Mouse (Mus musculus) limb, embryonic 10.5 days (tissue): ENCODE data around the gene Spsb3. TPM values are rescaled to one million over a fixed set of nuclear protein-coding genes. Genes with fewer than 3 reads are reported as not detected.

Experiments used
- DNase-seq: peaks from one replicate; pipeline ENCODE4 v3.0.0-alpha.2; 2017; ENCODE audit warnings: low spot score
- H3K27ac ChIP-seq: fragments of 300-500 bp; sonication (generic); 2 replicates; pipeline ENCODE4 v1.5.1; 2016; ENCODE audit warnings: mild to moderate bottlenecking
- H3K27me3 ChIP-seq: fragments of 300-500 bp; sonication (generic); 2 replicates; pipeline ENCODE4 v1.6.1; 2016; ENCODE audit warnings: low read depth, mild to moderate bottlenecking; ENCODE audit not compliant: poor library complexity, severe bottlenecking
- H3K36me3 ChIP-seq: fragments of 300-500 bp; sonication (generic); 2 replicates; pipeline ENCODE4 v1.6.1; 2016; ENCODE audit warnings: mild to moderate bottlenecking, moderate library complexity
- H3K4me1 ChIP-seq: fragments of 300-500 bp; sonication (generic); 2 replicates; pipeline ENCODE4 v1.6.1; 2016
- H3K4me3 ChIP-seq: fragments of 300-500 bp; sonication (generic); 2 replicates; pipeline ENCODE4 v1.5.1; 2016; ENCODE audit warnings: mild to moderate bottlenecking, moderate library complexity
- H3K9me3 ChIP-seq: fragments of 300-500 bp; sonication (generic); replicated peaks from 2 replicates; pipeline ENCODE4 v1.6.1; 2016; ENCODE audit warnings: mild to moderate bottlenecking
- WGBS: fragments of 180-500 bp; shearing (Covaris S2); methylation state at CpG from one replicate; pipeline ENCODE4 v1.1.7; 2016; 5-methylcytosine and 5-hydroxymethylcytosine counted together
- polyA plus RNA-seq: library from polyadenylated mRNA; unstranded; fragments of >200 nt; fragmentation: Nextera tagmentation; extraction: Ambion mirVana; gene quantifications from 2 replicates; pipeline ENCODE4 v1.2.1, GENCODE M21; 2016

The Spsb3 gene
- polyA plus RNA-seq, result 48.0 and 50.8 TPM in 2 replicates

- H3K27ac ChIP-seq, result peak within 1 kb of the TSS; percentile 82
- peaks cover 55% of the 10 kb centered on the region for H3K36me3 ChIP-seq
- DNase-seq, result peak; percentile 96
- peak within 1 kb of the TSS; percentile 89 for H3K4me3 ChIP-seq
- WGBS, result under 1% methylated on average over 69 of the region's 69 CpGs
- H3K4me1 ChIP-seq, result peaks cover 24% of the 10 kb centered on the region
- H3K27me3 ChIP-seq, result no peaks in the 10 kb centered on the region
- H3K9me3 ChIP-seq, result no peaks in the 10 kb centered on the region
These were observed at the start of gene Spsb3, which contains the start of gene Nubp2 for GRCm38 (mm10) chr17:24886134-24886931. TSS of gene Spsb3 (plus strand) at chr17:24886643. TSS of gene Nubp2 (minus strand) at chr17:24886349.

GRCm38 (mm10) chr17:24839842-24840241 is 46.6 kb upstream of the Spsb3 start, which contains the start of gene Hagh:
TSS of gene Hagh (plus strand) at chr17:24840143.
- Histone ChIP-seq H3K27me3 (peaks cover 11% of the 10 kb centered on the region; the same call in 1 of the 2 replicates), H3K4me1 (peaks cover 4% of the 10 kb centered on the region; the same call in 1 of the 2 replicates), H3K9me3 (no peaks in the 10 kb centered on the region), H3K27ac (no peak within 1 kb of the TSS), H3K4me3 (no peak within 1 kb of the TSS), H3K36me3 (no peaks in the 10 kb centered on the region)
- 68% methylated on average over 8 of the region's 8 CpGs for WGBS
- DNase-seq, result no peak

- Histone ChIP-seq H3K9me3 (no peaks in the 10 kb centered on the region), H3K27me3 (peaks cover 12% of the 10 kb centered on the region; the same call in 1 of the 2 replicates), H3K4me3 (no peak overlapping the region), H3K36me3 (no peaks in the 10 kb centered on the region), H3K4me1 (peaks cover 4% of the 10 kb centered on the region; the same call in 1 of the 2 replicates), H3K27ac (no peak overlapping the region)
- 65% methylated on average over 5 of the region's 5 CpGs for WGBS
- DNase-seq, result no peak
These were observed 46.1 kb upstream of the Spsb3 start for GRCm38 (mm10) chr17:24840341-24840740.

- no peak for DNase-seq
- H3K27ac ChIP-seq, result no peak overlapping the region
- H3K27me3 ChIP-seq, result peaks cover 12% of the 10 kb centered on the region; the same call in 1 of the 2 replicates
- no peaks in the 10 kb centered on the region for H3K9me3 ChIP-seq
- 48% methylated on average over 4 of the region's 4 CpGs for WGBS
- H3K4me3 ChIP-seq, result no peak overlapping the region
- peaks cover 4% of the 10 kb centered on the region; the same call in 1 of the 2 replicates for H3K4me1 ChIP-seq
- no peaks in the 10 kb centered on the region for H3K36me3 ChIP-seq
These were observed 45.3 kb upstream of the Spsb3 start for GRCm38 (mm10) chr17:24841133-24841532.

GRCm38 (mm10) chr17:24842631-24843030 is 43.8 kb upstream of the Spsb3 start:
- H3K9me3 ChIP-seq, result no peaks in the 10 kb centered on the region
- WGBS, result 61% methylated on average over 2 of the region's 2 CpGs

GRCm38 (mm10) chr17:24844525-24844924 is 41.9 kb upstream of the Spsb3 start:
- Histone ChIP-seq H3K4me3 (no peak overlapping the region), H3K27me3 (peaks cover 12% of the 10 kb centered on the region; the same call in 1 of the 2 replicates), H3K27ac (no peak overlapping the region), H3K4me1 (peaks cover 16% of the 10 kb centered on the region), H3K36me3 (no peaks in the 10 kb centered on the region), H3K9me3 (no peaks in the 10 kb centered on the region)
- WGBS, result 38% methylated on average over 9 of the region's 9 CpGs
- no peak for DNase-seq

More at GRCm38 (mm10) chr17:24842631-24843030, 43.8 kb upstream of the Spsb3 start:
- no peaks in the 10 kb centered on the region for H3K36me3 ChIP-seq
- peaks cover 4% of the 10 kb centered on the region; the same call in 1 of the 2 replicates for H3K4me1 ChIP-seq
- no peak overlapping the region for H3K27ac ChIP-seq
- DNase-seq, result no peak
- peaks cover 12% of the 10 kb centered on the region; the same call in 1 of the 2 replicates for H3K27me3 ChIP-seq
- no peak overlapping the region for H3K4me3 ChIP-seq

- Histone ChIP-seq H3K4me3 (no peak overlapping the region), H3K27me3 (peaks cover 20% of the 10 kb centered on the region), H3K36me3 (no peaks in the 10 kb centered on the region), H3K27ac (no peak overlapping the region), H3K9me3 (no peaks in the 10 kb centered on the region), H3K4me1 (peaks cover 27% of the 10 kb centered on the region)
- DNase-seq, result no peak
- WGBS, result 97% methylated on average over 1 of the region's 1 CpGs
These were observed 39.1 kb upstream of the Spsb3 start for GRCm38 (mm10) chr17:24847386-24847785.

GRCm38 (mm10) chr17:24848600-24849031 is 37.8 kb upstream of the Spsb3 start:
- no peak for DNase-seq
- Histone ChIP-seq H3K36me3 (0 out of 2 replicates have a peak, but pooled peaks cover 5% of the 10 kb centered on the region), H3K27ac (no peak overlapping the region), H3K27me3 (peaks cover 20% of the 10 kb centered on the region), H3K4me3 (peak overlapping the region; percentile 81), H3K4me1 (peaks cover 27% of the 10 kb centered on the region), H3K9me3 (no peaks in the 10 kb centered on the region)

- Histone ChIP-seq H3K9me3 (no peaks in the 10 kb centered on the region), H3K4me3 (peak overlapping the region; percentile 81), H3K36me3 (0 out of 2 replicates have a peak, but pooled peaks cover 8% of the 10 kb centered on the region), H3K27me3 (peaks cover 13% of the 10 kb centered on the region), H3K4me1 (peaks cover 23% of the 10 kb centered on the region), H3K27ac (peak overlapping the region; percentile 93)
- under 1% methylated on average over 21 of the region's 21 CpGs for WGBS
- no peak for DNase-seq
These were observed 36.7 kb upstream of the Spsb3 start for GRCm38 (mm10) chr17:24849733-24850064.

- Histone ChIP-seq H3K36me3 (0 out of 2 replicates have a peak, but pooled peaks cover 8% of the 10 kb centered on the region), H3K9me3 (no peaks in the 10 kb centered on the region), H3K27ac (peak within 1 kb of the TSS; percentile 93), H3K4me3 (peak within 1 kb of the TSS; percentile 81), H3K27me3 (peaks cover 11% of the 10 kb centered on the region), H3K4me1 (peaks cover 23% of the 10 kb centered on the region)
- peak; percentile 95 for DNase-seq
- WGBS, result 0% methylated on average over 58 of the region's 58 CpGs
These were observed 36.2 kb upstream of the Spsb3 start, which contains the start of gene Fahd1 for GRCm38 (mm10) chr17:24850065-24850772. TSS of gene Fahd1 (minus strand) at chr17:24850364.

GRCm38 (mm10) chr17:24850773-24851127 is 35.7 kb upstream of the Spsb3 start:
- no peak for DNase-seq
- Histone ChIP-seq H3K27ac (peak overlapping the region; percentile 93), H3K36me3 (0 out of 2 replicates have a peak, but pooled peaks cover 8% of the 10 kb centered on the region), H3K4me3 (peak overlapping the region; percentile 81), H3K4me1 (peaks cover 23% of the 10 kb centered on the region), H3K9me3 (no peaks in the 10 kb centered on the region), H3K27me3 (peaks cover 11% of the 10 kb centered on the region)
- WGBS, result 1% methylated on average over 20 of the region's 20 CpGs

GRCm38 (mm10) chr17:24851381-24852125 is 34.9 kb upstream of the Spsb3 start:
- WGBS, result 84% methylated on average over 10 of the region's 10 CpGs
- H3K4me3 ChIP-seq, result peak overlapping the region; percentile 81

More at GRCm38 (mm10) chr17:24851381-24852125, 34.9 kb upstream of the Spsb3 start:
- no peak for DNase-seq
- Histone ChIP-seq H3K27me3 (peaks cover 11% of the 10 kb centered on the region), H3K4me1 (peaks cover 23% of the 10 kb centered on the region), H3K27ac (no peak overlapping the region), H3K36me3 (peaks cover 14% of the 10 kb centered on the region), H3K9me3 (no peaks in the 10 kb centered on the region)
